Mouse (Mus musculus) heart, postnatal 0 days (tissue): ENCODE measurements around the gene Nkx2-3.

Experiments
- CTCF ChIP-seq: IDR thresholded peaks from 2 replicates; pipeline ENCODE4 v1.5.1; 2016; ENCODE audit warnings: antibody characterized with exemption, control low read depth, low read depth
- EP300 ChIP-seq: IDR thresholded peaks from 2 replicates; pipeline ENCODE4 v1.6.1; 2016; ENCODE audit warnings: antibody characterized with exemption, low read depth

DNA sequence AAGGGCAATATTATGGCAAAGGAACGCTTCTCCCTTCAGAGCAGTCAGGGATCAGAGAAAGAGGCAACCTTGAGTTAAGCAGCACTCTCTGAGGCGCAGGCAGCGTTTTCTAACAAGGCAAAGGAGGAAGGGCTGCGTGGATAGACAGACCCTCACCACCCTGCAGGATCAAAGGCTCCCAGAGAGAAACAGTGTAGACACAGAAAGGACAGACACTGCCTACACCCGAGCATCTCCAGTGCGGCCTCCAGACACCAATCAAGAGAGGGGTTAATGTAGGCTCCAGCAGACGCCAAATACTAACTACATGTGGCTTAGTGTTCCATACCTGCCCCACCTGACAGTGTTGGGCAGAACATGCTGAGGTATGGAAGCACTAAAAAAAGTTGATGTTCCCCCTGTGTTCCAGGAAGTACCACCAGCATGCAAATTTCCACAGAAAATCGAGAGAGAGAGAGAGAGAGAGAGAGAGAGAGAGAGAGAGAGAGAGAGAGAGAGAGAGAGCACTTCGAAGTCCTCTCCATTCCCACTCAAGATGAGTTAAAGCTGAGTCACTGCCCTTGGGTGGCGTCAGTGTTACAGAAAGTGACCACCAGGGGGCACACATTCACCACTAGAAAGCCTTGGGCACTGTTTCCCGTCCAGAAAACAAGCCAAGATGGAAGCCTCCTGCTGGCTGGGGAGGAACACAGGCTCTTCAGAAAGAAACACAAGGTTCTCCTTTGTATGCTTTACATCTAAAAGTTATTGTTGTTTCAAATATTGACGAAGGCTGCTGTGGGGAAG, 18.5 kb downstream of the Nkx2-3 start:
- TF ChIP-seq CTCF: peak; percentile 93
- no peak for TF ChIP-seq EP300
